Mouse (Mus musculus) G1E (cell line): ENCODE measurements around the gene Gm10643. TPM values are rescaled to one million over a fixed set of nuclear protein-coding genes. Genes with fewer than 3 reads are reported as not detected.

Experiments
- ATAC-seq: 2 replicates; pipeline ENCODE4 v1.8.0; 2016; ENCODE audit warnings: mild to moderate bottlenecking; ENCODE audit not compliant: insufficient number of reproducible peaks, poor library complexity, low FRiP score, severe bottlenecking; ENCODE audit errors: extremely low read depth
- DNase-seq: peaks from one replicate; pipeline ENCODE4 v3.0.0; 2012; ENCODE audit warnings: low spot score
- H3K27me3 ChIP-seq: 2 replicates; pipeline ENCODE4 v1.6.1; 2012; ENCODE audit warnings: mild to moderate bottlenecking, low read length, inconsistent platforms; ENCODE audit not compliant: insufficient read depth
- H3K36me3 ChIP-seq: replicated peaks from 2 replicates; pipeline ENCODE3; 2012; ENCODE audit warnings: mild to moderate bottlenecking, inconsistent platforms
- H3K4me1 ChIP-seq: 2 replicates; pipeline ENCODE4 v1.6.1; 2012; ENCODE audit warnings: low read depth, low read length, inconsistent platforms, mixed read lengths; ENCODE audit not compliant: insufficient read depth
- H3K4me3 ChIP-seq: 2 replicates; pipeline ENCODE4 v1.5.1; 2012; ENCODE audit warnings: low read depth, mild to moderate bottlenecking, inconsistent platforms, low read length, moderate library complexity, mixed read lengths
- H3K9me3 ChIP-seq: replicated peaks from 2 replicates; pipeline ENCODE4 v1.6.1; 2012; ENCODE audit warnings: inconsistent platforms
- CTCF ChIP-seq: IDR thresholded peaks from 2 replicates; pipeline ENCODE4 v1.5.1; 2012; ENCODE audit warnings: low read depth, low read length, inconsistent platforms, mixed read lengths
- GATA1 ChIP-seq: IDR thresholded peaks from 2 replicates; pipeline ENCODE4 v1.6.1; 2012; ENCODE audit warnings: borderline replicate concordance, low read length, inconsistent platforms, mixed read lengths
- GATA2 ChIP-seq: IDR thresholded peaks from 2 replicates; pipeline ENCODE4 v1.6.1; 2012; ENCODE audit warnings: low read depth, low read length, inconsistent platforms, borderline replicate concordance
- POLR2AphosphoS5 ChIP-seq: IDR thresholded peaks from 2 replicates; pipeline ENCODE4 v1.6.1; 2012; ENCODE audit warnings: low read depth, low read length, inconsistent platforms; ENCODE audit not compliant: insufficient replicate concordance
- TAL1 ChIP-seq: conservative IDR thresholded peaks from 2 replicates; pipeline ENCODE4 v1.6.1; 2012; ENCODE audit warnings: low read depth, low read length, inconsistent platforms, mixed read lengths
- polyA plus RNA-seq: library from polyadenylated mRNA; stranded (reverse); fragments of >175 nt; gene quantifications from 2 replicates; pipeline ENCODE4 v1.2.3, GENCODE M21; 2012
- total RNA-seq, 2 experiments: library from RNA; stranded (forward) in 1 of 2; stranded (reverse) in 1 of 2; fragments of 200-1000 nt in 1 of 2; fragments of >200 nt in 1 of 2; fragmentation: Nextera tagmentation in 1 of 2; gene quantifications; 2 replicates each; pipeline ENCODE4 v1.2.3; 2014 to 2017

Gene Gm10643
- total and polyA plus RNA-seq, 3 experiments, result 0.05 to 2.0 (median 1.3) TPM

- ATAC-seq (no peak), DNase-seq (peak; percentile 55)
- H3K9me3 ChIP-seq, result no peaks in the 10 kb centered on the region
- H3K4me1 ChIP-seq, result peaks cover 37% of the 10 kb centered on the region
- TF ChIP-seq POLR2AphosphoS5, result no peak
- TF ChIP-seq GATA1, result no peak
- H3K4me3 ChIP-seq, result peak overlapping the region; percentile 1; the same call in 1 of the 2 replicates
- peaks cover under 1% of the 10 kb centered on the region for H3K36me3 ChIP-seq
- no peaks in the 10 kb centered on the region for H3K27me3 ChIP-seq
These were observed 901 bp downstream of the Gm10643 start for GRCm38 (mm10) chr8:84063861-84064610.

GRCm38 (mm10) chr8:84060245-84060644, 4.7 kb downstream of the Gm10643 start:
- no peaks in the 10 kb centered on the region for H3K27me3 ChIP-seq
- TF ChIP-seq POLR2AphosphoS5 (no peak), CTCF (no peak)
- no peak for DNase-seq
- no peak overlapping the region for H3K4me3 ChIP-seq
- no peak for ATAC-seq
- H3K9me3 ChIP-seq, result peaks cover 4% of the 10 kb centered on the region; the same call in 1 of the 2 replicates
- H3K4me1 ChIP-seq, result peaks cover 19% of the 10 kb centered on the region
- no peaks in the 10 kb centered on the region for H3K36me3 ChIP-seq

GRCm38 (mm10) chr8:84059226-84059625, 5.7 kb downstream of the Gm10643 start:
- no peaks in the 10 kb centered on the region for H3K27me3 ChIP-seq
- peaks cover 10% of the 10 kb centered on the region for H3K4me1 ChIP-seq
- DNase-seq (no peak), ATAC-seq (no peak)
- H3K9me3 ChIP-seq, result peaks cover 4% of the 10 kb centered on the region; the same call in 1 of the 2 replicates
- no peaks in the 10 kb centered on the region for H3K36me3 ChIP-seq
- H3K4me3 ChIP-seq, result no peak overlapping the region
- TF ChIP-seq CTCF, result no peak
- TF ChIP-seq TAL1, result no peak
- no peak for TF ChIP-seq GATA1
- no peak for TF ChIP-seq POLR2AphosphoS5
- no peak for TF ChIP-seq GATA2

GRCm38 (mm10) chr8:84057827-84058226, 7.1 kb downstream of the Gm10643 start:
- H3K9me3 ChIP-seq, result peaks cover 4% of the 10 kb centered on the region; the same call in 1 of the 2 replicates
- DNase-seq (no peak), ATAC-seq (no peak)
- 0 out of 2 replicates have a peak, but pooled peaks cover under 1% of the 10 kb centered on the region for H3K4me1 ChIP-seq
- H3K4me3 ChIP-seq, result no peak overlapping the region
- no peaks in the 10 kb centered on the region for H3K36me3 ChIP-seq
- no peaks in the 10 kb centered on the region for H3K27me3 ChIP-seq
- TF ChIP-seq POLR2AphosphoS5, result no peak
- TF ChIP-seq CTCF, result no peak
- no peak for TF ChIP-seq GATA1
- no peak for TF ChIP-seq TAL1
- no peak for TF ChIP-seq GATA2

GRCm38 (mm10) chr8:84053229-84053628, 11.7 kb downstream of the Gm10643 start:
- Histone ChIP-seq H3K4me1 (0 out of 2 replicates have a peak, but pooled peaks cover 2% of the 10 kb centered on the region), H3K9me3 (peaks cover 4% of the 10 kb centered on the region; the same call in 1 of the 2 replicates), H3K4me3 (no peak overlapping the region), H3K27me3 (peaks cover 3% of the 10 kb centered on the region; the same call in 1 of the 2 replicates), H3K36me3 (no peaks in the 10 kb centered on the region)
- DNase-seq (no peak), ATAC-seq (no peak)
- TF ChIP-seq TAL1, result no peak
- no peak for TF ChIP-seq CTCF
- TF ChIP-seq POLR2AphosphoS5, result no peak
- no peak for TF ChIP-seq GATA1
- no peak for TF ChIP-seq GATA2

GRCm38 (mm10) chr8:84052746-84053145, 12.2 kb downstream of the Gm10643 start:
- H3K9me3 ChIP-seq, result no peaks in the 10 kb centered on the region
- H3K4me3 ChIP-seq, result no peak overlapping the region
- H3K36me3 ChIP-seq, result no peaks in the 10 kb centered on the region
- DNase-seq, result peak; percentile 53
- H3K27me3 ChIP-seq, result peaks cover 5% of the 10 kb centered on the region; the same call in 1 of the 2 replicates
- ATAC-seq, result no peak
- 0 out of 2 replicates have a peak, but pooled peaks cover 2% of the 10 kb centered on the region for H3K4me1 ChIP-seq
- TF ChIP-seq GATA1 (no peak), GATA2 (no peak), POLR2AphosphoS5 (no peak), CTCF (no peak), TAL1 (no peak)
